Mouse (Mus musculus) hindbrain, embryonic 16.5 days (tissue): ENCODE measurements at regions not wholly inside any gene's neighbourhood (a gene's known extent, or its start where the extent isn't known, plus 50 kb on each side); places are given as distances from the start of the nearest gene placed in this dataset.

ENCODE experiments used
- ATAC-seq: fragments of 200-750 bp; cut with Nextera tagmentation; 2 replicates; pipeline ENCODE4 v1.8.0; 2017; ENCODE audit warnings: moderate TSS enrichment, moderate library complexity
- H3K27ac ChIP-seq: fragments of 300-500 bp; sonication (generic); 2 replicates; pipeline ENCODE4 v1.5.1; 2014; ENCODE audit warnings: low read depth, mild to moderate bottlenecking, control low read depth, low read length, moderate library complexity
- H3K27me3 ChIP-seq: fragments of 300-500 bp; sonication (generic); replicated peaks from 2 replicates; pipeline ENCODE4 v1.6.1; 2014; ENCODE audit warnings: low read length; ENCODE audit not compliant: control insufficient read depth, insufficient read depth
- H3K36me3 ChIP-seq: fragments of 300-500 bp; sonication (generic); 2 replicates; pipeline ENCODE4 v1.6.1; 2014; ENCODE audit warnings: mild to moderate bottlenecking, low read length, moderate library complexity, mixed read lengths; ENCODE audit not compliant: control insufficient read depth, insufficient read depth
- H3K4me1 ChIP-seq: fragments of 300-500 bp; sonication (generic); 2 replicates; pipeline ENCODE4 v1.6.1; 2014; ENCODE audit warnings: low read depth, low read length; ENCODE audit not compliant: control insufficient read depth, insufficient read depth
- H3K4me2 ChIP-seq: fragments of 300-500 bp; sonication (generic); 2 replicates; pipeline ENCODE4 v1.6.1; 2014; ENCODE audit warnings: mild to moderate bottlenecking, low read length, control low read depth, moderate library complexity
- H3K4me3 ChIP-seq: fragments of 300-500 bp; sonication (generic); 2 replicates; pipeline ENCODE4 v1.5.1; 2014; ENCODE audit warnings: mild to moderate bottlenecking, low read length, control low read depth, moderate library complexity
- H3K9ac ChIP-seq: fragments of 300-500 bp; sonication (generic); 2 replicates; pipeline ENCODE4 v1.6.1; 2014; ENCODE audit warnings: low read depth, mild to moderate bottlenecking, control low read depth, low read length, moderate library complexity
- H3K9me3 ChIP-seq: fragments of 300-500 bp; sonication (generic); 2 replicates; pipeline ENCODE4 v1.6.1; 2014; ENCODE audit warnings: mild to moderate bottlenecking, low read length, moderate library complexity; ENCODE audit not compliant: control insufficient read depth
- WGBS: fragments of 180-500 bp; shearing (Covaris S2); extraction: QIAGEN DNeasy Blood & Tissue Kit; methylation state at CpG from one replicate; pipeline ENCODE4 v1.1.7; 2014; 5-methylcytosine and 5-hydroxymethylcytosine counted together

- 61% methylated on average over 4 of the region's 4 CpGs for WGBS
- no peaks in the 10 kb centered on the region for H3K4me1 ChIP-seq
- no peak overlapping the region for H3K9ac ChIP-seq
- H3K27me3 ChIP-seq: no peaks in the 10 kb centered on the region
- no peaks in the 10 kb centered on the region for H3K9me3 ChIP-seq
- H3K4me2 ChIP-seq: no peak overlapping the region
- no peak overlapping the region for H3K4me3 ChIP-seq
- H3K36me3 ChIP-seq: no peaks in the 10 kb centered on the region
- peak; percentile 24; the same call in 1 of the 2 replicates for ATAC-seq
- H3K27ac ChIP-seq: no peak overlapping the region
These were observed 54.6 kb upstream of the Abcd3 start for GRCm38 (mm10) chr3:121869694-121870093.

- Histone ChIP-seq H3K9ac (no peak overlapping the region), H3K4me3 (no peak overlapping the region), H3K27me3 (no peaks in the 10 kb centered on the region), H3K4me1 (no peaks in the 10 kb centered on the region), H3K36me3 (no peaks in the 10 kb centered on the region), H3K4me2 (no peak overlapping the region), H3K27ac (no peak overlapping the region), H3K9me3 (no peaks in the 10 kb centered on the region)
- ATAC-seq: no peak
- 79% methylated on average over 5 of the region's 5 CpGs for WGBS
These were observed 52.2 kb upstream of the Abcd3 start for GRCm38 (mm10) chr3:121867301-121867700.

GRCm38 (mm10) chr3:121864734-121865445 is 49.8 kb upstream of the Abcd3 start:
- no peak overlapping the region for H3K27ac ChIP-seq
- no peak overlapping the region for H3K4me3 ChIP-seq
- H3K9ac ChIP-seq: no peak overlapping the region
- no peaks in the 10 kb centered on the region for H3K4me1 ChIP-seq
- no peak overlapping the region for H3K4me2 ChIP-seq
- H3K9me3 ChIP-seq: no peaks in the 10 kb centered on the region
- H3K27me3 ChIP-seq: no peaks in the 10 kb centered on the region
- ATAC-seq: no peak
- no peaks in the 10 kb centered on the region for H3K36me3 ChIP-seq
- 61% methylated on average over 8 of the region's 8 CpGs for WGBS
